Mouse (Mus musculus) Patski (cell line): ENCODE results near the gene Nfrkb. TPM values are rescaled to one million over a fixed set of nuclear protein-coding genes. Genes with fewer than 3 reads are reported as not detected.

Experiments used
- ATAC-seq: fragments of 100-300 bp; one replicate; pipeline ENCODE4 v1.8.0; 2021
- CTCF ChIA-PET: fragments of 350-600 bp; sonication (Branson Sonifier 250); formaldehyde crosslinking; loops from one replicate; lab custom pipeline; 2022; ENCODE audit warnings: inconsistent platforms; lab: Charles Lee
- POLR2A ChIA-PET: fragments of 350-600 bp; sonication (Branson Sonifier 250); formaldehyde crosslinking; loops from one replicate; lab custom pipeline; 2022; ENCODE audit warnings: antibody characterized with exemption, inconsistent platforms; lab: Charles Lee
- DNase-seq: peaks from one replicate; pipeline ENCODE4 v3.0.0-alpha.2; 2011; ENCODE audit warnings: low read depth, low spot score
- H3K27me3 ChIP-seq: fragments of 371-371 bp; one replicate; pipeline ENCODE4 v1.5.1; 2021
- CTCF ChIP-seq: fragments of 100-300 bp; IDR thresholded peaks from one replicate; pipeline ENCODE4 v1.5.1; 2021
- in situ Hi-C: fragments of 300-500 bp; cut with MboI; formaldehyde crosslinking; loops from 3 replicates; pipeline ENCODE4 v1.11.1; 2018; ENCODE audit warnings: low pct_unique_long_range_greater_than_20kb, mixed read lengths
- polyA plus RNA-seq: library from polyadenylated mRNA; unstranded; gene quantifications from one replicate; pipeline ENCODE4 v1.2.3, GENCODE M21; 2021

Nfrkb gene
- polyA plus RNA-seq, 1 experiment from 2014 or later, result 18.2 TPM

DNA sequence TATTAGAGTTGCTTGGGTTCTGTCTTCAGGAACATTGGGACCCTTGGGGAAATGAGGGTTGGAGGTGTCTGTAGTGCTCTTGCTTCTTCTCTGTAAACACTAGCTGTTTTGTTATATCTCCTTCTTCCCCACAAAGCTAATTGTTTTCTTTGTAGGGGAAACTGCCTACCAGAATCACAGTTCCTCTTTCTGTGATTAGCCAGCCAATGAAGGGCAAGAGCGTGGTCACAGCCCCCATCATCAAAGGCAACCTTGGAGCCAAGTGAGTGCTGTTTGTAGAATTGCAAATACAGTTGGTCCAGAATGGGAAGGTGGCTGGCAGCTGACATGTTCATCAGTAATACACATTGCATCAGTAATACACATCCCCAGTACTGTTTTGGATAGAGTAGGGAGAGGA lies 32.8 kb downstream of the Nfrkb start:
- ChIA-PET POLR2A (no interaction called here), CTCF (interaction anchor here (0.6 to 1.6 kb wide), 2 partner anchors 9 to 13 kb away, joined by 3 to 4 read pairs; no protein-coding TSS in a partner anchor)
- in situ Hi-C loops, result no loop called here
- ATAC-seq (no peak), DNase-seq (no peak)
- no peak for TF ChIP-seq CTCF
- H3K27me3 ChIP-seq, result no peaks in the 10 kb centered on the region

DNA sequence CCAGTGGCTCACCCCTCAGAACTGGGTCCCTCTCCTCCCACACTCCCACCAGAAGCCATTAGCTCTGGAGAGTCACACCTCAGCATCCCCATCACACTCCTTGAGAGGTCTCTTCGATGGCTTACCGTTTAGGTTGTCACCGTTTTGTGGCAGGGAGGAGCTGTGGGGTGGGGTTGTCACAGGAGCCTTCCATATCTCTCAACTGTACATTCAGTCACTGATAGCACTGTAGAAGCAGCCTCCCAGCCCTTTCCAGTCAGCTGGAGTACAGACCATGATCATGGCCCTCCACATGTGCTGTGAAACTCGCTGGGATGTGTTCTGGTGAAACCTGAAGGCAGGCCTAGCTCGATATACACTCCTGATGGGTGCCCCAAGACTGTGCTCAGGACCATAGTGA lies 36.2 kb downstream of the Nfrkb start:
- ATAC-seq (no peak), DNase-seq (no peak)
- in situ Hi-C loops, result no loop called here
- ChIA-PET CTCF (interaction anchor here (1.6 to 1.9 kb wide), 2 partner anchors 11 to 121 kb away, joined by 4 read pairs; no protein-coding TSS in a partner anchor), POLR2A (interaction anchor here (0.6 kb wide), 1 partner anchor 108 kb away, joined by 3 read pairs; no protein-coding TSS in a partner anchor)
- TF ChIP-seq CTCF, result no peak
- H3K27me3 ChIP-seq, result no peaks in the 10 kb centered on the region

DNA sequence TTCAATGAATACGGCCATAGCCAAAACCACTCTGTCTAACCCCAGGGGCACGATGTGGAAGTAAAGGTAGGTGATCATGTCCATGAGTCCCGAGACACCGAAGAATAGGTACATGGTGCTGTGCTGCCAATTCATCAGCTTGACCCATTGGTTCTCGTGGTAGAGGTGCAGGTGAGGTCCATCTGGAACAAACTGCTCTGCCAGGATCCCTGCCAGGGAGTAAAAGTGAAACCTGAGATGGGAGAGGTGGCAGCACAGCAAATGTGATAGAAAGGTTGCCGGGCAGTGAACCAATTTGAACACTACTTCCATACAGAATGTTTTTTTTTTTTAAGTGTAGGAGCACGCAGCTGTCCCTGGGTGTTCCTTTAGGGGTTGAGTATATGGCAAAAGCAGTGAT lies 43.0 kb downstream of the Nfrkb start:
- H3K27me3 ChIP-seq, result no peaks in the 10 kb centered on the region
- no peak for DNase-seq

DNA sequence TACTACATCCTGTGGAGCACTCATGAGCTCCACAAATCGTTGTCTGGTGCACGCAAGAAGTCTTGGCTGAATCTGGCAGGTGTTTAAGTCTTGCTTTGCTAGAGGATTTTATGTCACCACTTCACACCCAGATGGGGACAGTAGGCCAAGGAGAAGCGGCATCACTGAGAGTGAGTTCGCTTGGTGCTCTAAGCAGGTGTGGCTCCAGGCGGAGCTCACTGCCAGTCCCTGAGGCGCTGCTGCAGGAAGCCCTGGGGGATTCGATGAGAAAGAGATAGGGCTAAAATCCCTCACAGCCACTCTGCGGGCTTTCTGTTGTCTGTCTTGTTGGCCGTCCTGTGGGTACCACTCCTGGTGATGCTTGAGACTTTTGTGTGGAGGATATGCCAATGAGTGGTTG lies 44.0 kb downstream of the Nfrkb start:
- DNase-seq, result no peak
- POLR2A ChIA-PET, result interaction anchor here (0.6 kb wide), 1 partner anchor 93 kb away, joined by 3 read pairs; no protein-coding TSS in a partner anchor
- CTCF ChIA-PET, result no interaction called here
- in situ Hi-C loops, result no loop called here
- ATAC-seq, result no peak
- TF ChIP-seq CTCF, result no peak
- H3K27me3 ChIP-seq, result no peaks in the 10 kb centered on the region

More for the DNA sequence above, 43.0 kb downstream of the Nfrkb start:
- ChIA-PET CTCF (no interaction called here), POLR2A (no interaction called here)
- no peak for TF ChIP-seq CTCF
- in situ Hi-C loops, result no loop called here
- ATAC-seq, result no peak

DNA sequence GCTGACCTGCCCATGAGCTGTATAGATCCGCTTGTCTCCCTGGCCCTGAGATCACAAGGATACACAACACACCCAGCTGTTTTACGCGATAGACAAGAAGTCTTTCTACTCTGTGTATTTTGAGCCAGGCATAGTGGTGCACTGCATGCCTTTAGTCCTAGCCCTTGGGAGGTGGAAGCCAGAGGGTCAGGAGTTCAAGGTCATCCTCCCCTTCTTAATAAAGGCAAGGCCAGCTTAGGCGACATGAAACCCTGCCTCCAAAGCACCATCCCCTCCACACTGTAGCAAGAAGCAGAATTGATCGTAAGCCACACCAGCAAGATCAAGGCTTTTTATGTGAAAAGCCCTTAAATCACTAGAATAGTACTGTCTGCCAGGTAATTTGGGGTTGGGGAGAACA lies 45.8 kb downstream of the Nfrkb start:
- in situ Hi-C loops, result no loop called here
- CTCF ChIA-PET, result interaction anchor here (1.3 kb wide), 1 partner anchor 31 kb away, joined by 3 read pairs; no protein-coding TSS in a partner anchor
- DNase-seq (no peak), ATAC-seq (no peak)
- POLR2A ChIA-PET, result no interaction called here
- no peaks in the 10 kb centered on the region for H3K27me3 ChIP-seq
- no peak for TF ChIP-seq CTCF

DNA sequence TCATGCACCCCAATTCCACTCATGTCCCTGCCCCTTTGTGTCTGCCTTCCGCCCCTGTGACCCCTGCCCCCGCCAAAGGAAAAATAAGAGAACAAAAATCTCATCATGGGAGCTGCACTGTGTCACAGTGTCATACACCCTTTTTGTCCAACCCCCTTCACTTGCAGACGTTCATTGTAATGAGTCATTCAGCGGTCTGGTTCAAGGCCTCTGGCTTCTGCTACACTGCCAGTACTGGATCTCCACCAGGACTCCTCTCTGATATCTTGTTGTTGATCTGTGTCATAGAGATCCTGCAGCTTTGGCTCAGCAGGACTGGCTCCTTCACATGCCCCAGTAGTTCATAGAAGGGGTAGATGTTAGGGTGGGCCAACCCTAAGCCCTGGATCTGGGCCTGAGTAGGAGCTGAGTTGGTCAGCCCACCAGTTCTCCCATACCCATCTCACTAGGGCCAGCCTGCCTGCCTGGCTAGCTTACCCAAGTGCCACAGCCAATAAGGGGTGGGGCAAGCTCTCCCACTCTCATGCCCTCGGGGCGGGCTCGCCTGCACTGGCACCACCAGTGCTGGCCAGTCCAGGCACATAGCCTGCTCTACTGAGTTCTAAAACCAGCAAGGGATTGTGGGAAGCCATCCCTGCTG lies 46.5 kb downstream of the Nfrkb start:
- in situ Hi-C loops, result no loop called here
- CTCF ChIA-PET, result interaction anchor here (1.2 to 1.9 kb wide), 3 partner anchors 9 to 32 kb away, joined by 3 to 4 read pairs (median 3); no protein-coding TSS in a partner anchor
- no peak for DNase-seq
- POLR2A ChIA-PET, result no interaction called here
- no peak for TF ChIP-seq CTCF
- no peak for ATAC-seq
- no peaks in the 10 kb centered on the region for H3K27me3 ChIP-seq

DNA sequence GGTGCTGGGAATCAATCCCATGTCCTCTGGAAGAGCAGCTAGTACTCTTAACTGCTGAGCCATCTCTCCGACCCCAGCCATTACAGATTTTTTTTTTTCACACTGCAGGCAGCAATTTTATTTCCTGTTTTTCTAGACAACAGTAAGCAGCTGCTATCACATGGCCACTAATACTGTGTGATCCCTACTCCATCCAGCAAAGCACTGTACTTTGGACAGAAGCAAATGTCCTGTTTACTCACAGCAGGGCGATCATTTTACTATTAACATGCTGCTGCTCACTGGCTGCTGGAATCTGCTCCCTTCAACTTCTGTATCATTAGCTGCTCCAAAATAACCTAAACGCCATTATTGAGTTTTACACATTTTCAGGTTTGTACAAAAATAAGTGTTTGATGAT lies 47.4 kb downstream of the Nfrkb start:
- ATAC-seq, result no peak
- CTCF ChIA-PET, result interaction anchor here (1.2 to 1.9 kb wide), 2 partner anchors 10 to 13 kb away, joined by 3 to 4 read pairs; no protein-coding TSS in a partner anchor
- H3K27me3 ChIP-seq, result no peaks in the 10 kb centered on the region
- POLR2A ChIA-PET, result no interaction called here
- in situ Hi-C loops, result no loop called here
- DNase-seq, result no peak
- no peak for TF ChIP-seq CTCF

DNA sequence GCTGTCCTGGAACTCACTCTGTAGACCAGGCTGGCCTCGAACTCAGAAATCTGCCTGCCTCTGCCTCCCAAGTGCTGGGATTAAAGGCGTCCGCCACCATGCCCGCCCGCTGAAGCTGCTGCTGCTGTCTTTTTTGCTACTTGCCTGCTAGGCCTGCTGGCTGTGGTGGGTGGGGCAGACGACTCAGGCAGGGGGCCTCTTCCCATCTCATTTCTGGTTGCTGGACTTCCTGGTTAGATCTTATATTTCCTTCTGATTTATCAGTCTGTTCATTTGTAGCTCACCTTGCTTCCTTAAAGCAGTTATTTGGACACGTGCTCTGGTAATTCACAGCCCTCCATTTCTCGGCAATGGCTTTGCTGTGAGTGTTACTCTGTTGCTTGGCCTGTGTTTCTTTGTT lies 49.4 kb downstream of the Nfrkb start:
- ATAC-seq (no peak), DNase-seq (no peak)
- no peaks in the 10 kb centered on the region for H3K27me3 ChIP-seq
- in situ Hi-C loops, result no loop called here
- no peak for TF ChIP-seq CTCF
- POLR2A ChIA-PET, result no interaction called here
- CTCF ChIA-PET, result no interaction called here

DNA sequence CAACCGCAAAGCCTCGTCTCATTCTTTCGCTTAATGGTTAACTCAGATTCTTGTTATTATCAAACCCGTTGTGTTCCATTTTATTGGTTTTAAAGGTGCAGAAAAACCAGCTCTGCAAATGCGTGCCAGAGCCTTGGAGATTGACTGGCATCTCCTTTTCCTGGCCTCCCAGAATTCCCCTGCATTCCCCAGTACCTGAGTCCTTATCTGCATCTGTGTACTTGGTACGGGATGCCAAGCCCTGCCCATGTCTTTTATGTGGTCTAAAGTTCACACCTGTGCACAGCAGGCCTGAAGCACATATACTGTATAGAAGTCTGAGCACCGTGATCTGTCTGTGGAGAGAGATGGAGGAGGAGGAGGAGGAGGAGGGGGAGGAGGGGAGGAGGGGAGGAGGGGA lies 51.9 kb downstream of the Nfrkb start:
- no peaks in the 10 kb centered on the region for H3K27me3 ChIP-seq
- POLR2A ChIA-PET, result no interaction called here
- no peak for TF ChIP-seq CTCF
- CTCF ChIA-PET, result no interaction called here
- in situ Hi-C loops, result no loop called here
- no peak for ATAC-seq
- no peak for DNase-seq

DNA sequence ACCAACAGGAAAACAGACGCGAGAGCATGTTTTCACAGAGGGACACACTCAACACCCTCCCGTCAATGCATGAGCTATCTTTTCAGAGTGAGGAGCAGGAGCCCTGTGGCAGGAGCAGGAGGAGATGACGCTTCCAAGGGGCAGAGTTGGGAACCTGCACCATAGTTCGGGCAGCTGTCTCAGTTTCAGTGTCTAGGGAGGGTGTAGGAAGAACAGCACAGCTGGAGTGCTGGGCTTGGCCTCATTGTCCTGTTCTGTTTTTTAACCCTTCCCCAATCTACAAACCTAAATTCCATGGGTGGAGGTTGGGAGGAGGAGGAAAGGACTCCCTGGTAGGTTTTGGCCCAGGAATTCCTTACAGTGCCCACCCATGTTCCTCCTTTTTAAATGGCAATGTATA lies 52.8 kb downstream of the Nfrkb start:
- DNase-seq (no peak), ATAC-seq (no peak)
- ChIA-PET POLR2A (interaction anchor here (0.6 kb wide), 1 partner anchor 26 kb away, joined by 3 read pairs; no protein-coding TSS in a partner anchor), CTCF (interaction anchor here (0.8 kb wide), 1 partner anchor 61 kb away, joined by 3 read pairs; no protein-coding TSS in a partner anchor)
- in situ Hi-C loops, result no loop called here
- no peak for TF ChIP-seq CTCF
- H3K27me3 ChIP-seq, result no peaks in the 10 kb centered on the region

DNA sequence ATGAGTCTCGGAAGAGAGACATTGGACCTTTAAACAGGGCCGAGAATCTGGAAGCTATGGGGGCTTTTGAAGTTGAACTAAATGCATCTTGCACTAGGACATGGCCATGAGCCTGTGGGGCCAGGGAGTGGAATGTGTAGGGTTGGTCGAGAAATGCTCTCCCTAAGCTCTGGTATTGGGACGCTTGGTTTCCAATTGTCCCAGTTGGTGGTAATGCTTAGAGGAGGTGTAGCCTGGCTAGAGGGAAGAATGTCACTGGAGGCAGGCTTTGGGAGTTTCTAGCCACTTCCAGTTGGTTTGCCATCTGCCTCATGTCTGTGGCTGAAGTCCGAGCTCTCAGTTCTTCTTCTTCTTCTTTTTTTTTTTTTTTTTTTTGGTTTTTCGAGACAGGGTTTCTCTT lies 53.3 kb downstream of the Nfrkb start:
- in situ Hi-C loops, result no loop called here
- CTCF ChIA-PET, result interaction anchor here (1.4 kb wide), 1 partner anchor 10 kb away, joined by 4 read pairs; no protein-coding TSS in a partner anchor
- no peak for TF ChIP-seq CTCF
- DNase-seq (no peak), ATAC-seq (no peak)
- H3K27me3 ChIP-seq, result no peaks in the 10 kb centered on the region
- POLR2A ChIA-PET, result interaction anchor here (0.6 kb wide), 1 partner anchor 26 kb away, joined by 3 read pairs; no protein-coding TSS in a partner anchor
